Mouse (Mus musculus) cerebellum, adult 2 months (tissue): ENCODE results near the gene Adprhl1.

Experiments used
- CTCF ChIP-seq: fragments of 200-500 bp; IDR thresholded peaks from 2 replicates; pipeline ENCODE4 v1.5.1; 2011; ENCODE audit warnings: low read depth, mild to moderate bottlenecking, control low read depth, low read length, moderate library complexity, borderline replicate concordance; ENCODE audit not compliant: insufficient read depth
- POLR2A ChIP-seq: fragments of 200-500 bp; IDR thresholded peaks from 2 replicates; pipeline ENCODE4 v1.6.1; 2011; ENCODE audit warnings: low read length, control low read depth, borderline replicate concordance; ENCODE audit not compliant: insufficient read depth

- TF ChIP-seq CTCF (no peak), POLR2A (no peak)
Observed at GRCm38 (mm10) chr8:13227184-13227583, 26.8 kb downstream of the Adprhl1 start.
